8 mouse cellular contexts compared by ENCODE assay signal in the genomic region with DNA sequence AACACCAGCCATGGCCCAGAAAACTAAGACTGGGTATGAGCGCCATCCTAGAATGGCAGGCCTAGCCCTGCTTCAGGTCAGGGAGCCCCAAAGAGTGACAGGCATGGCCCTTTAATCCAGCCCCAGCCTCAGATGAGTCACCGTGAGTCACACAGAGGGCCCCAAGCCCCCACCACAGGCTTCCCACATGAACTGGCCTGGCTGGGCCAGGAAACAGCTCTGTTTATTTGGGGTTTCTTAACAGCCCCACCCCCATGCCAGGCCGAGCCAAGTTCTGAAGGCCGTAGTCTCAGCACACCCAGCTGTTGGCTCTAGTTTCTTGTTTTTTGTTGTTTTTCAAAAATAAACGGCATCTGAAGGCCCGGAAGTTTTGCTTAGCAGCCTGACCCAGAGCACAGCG. TPM values are rescaled to one million over a fixed set of nuclear protein-coding genes. Genes with fewer than 3 reads are reported as not detected.
DNase-seq lines count a peak whose midpoint lies in the region; ATAC-seq and TF ChIP-seq lines count a peak whose summit lies in the region.

No protein-coding gene starts in this region.

- peaks cover 54 to 56% of the 10 kb centered on the region in 2 experiments for H3K4me1 ChIP-seq in heart, embryonic 14.5 days (ENCODE audit: control insufficient read depth in 2 of 2, insufficient read depth in 2 of 2, low read length in 2 of 2)
- peaks cover 23% of the 10 kb centered on the region for H3K4me1 ChIP-seq in lung, adult 2 months (ENCODE audit: control insufficient read depth, insufficient read depth, low read length)
- peaks cover 27% of the 10 kb centered on the region for H3K4me1 ChIP-seq in small intestine, adult 2 months (ENCODE audit: control insufficient read depth, insufficient read depth, insufficient read length, low read length)

- no peak overlapping the region for H3K4me2 ChIP-seq in heart, embryonic 14.5 days (ENCODE audit: low read length)

- ATAC-seq in heart, embryonic 14.5 days (ENCODE audit: insufficient number of reproducible peaks, insufficient read depth, low FRiP score, low read depth), result peak; percentile 60
- no peak for ATAC-seq in cerebellum, adult (ENCODE audit: insufficient number of reproducible peaks, low FRiP score, low TSS enrichment)

- no peaks in the 10 kb centered on the region for H3K36me3 ChIP-seq in heart, embryonic 14.5 days (ENCODE audit: control insufficient read depth, insufficient read depth, low read length)
- no peaks in the 10 kb centered on the region for H3K36me3 ChIP-seq in small intestine, adult 2 months (ENCODE audit: control insufficient read depth, insufficient read depth, low read length)

- no peak overlapping the region for H3K4me3 ChIP-seq in heart, embryonic 14.5 days (ENCODE audit: control insufficient read depth in 1 of 2, insufficient read depth in 1 of 2, low read depth in 1 of 2, low read length in 2 of 2)
- no peak overlapping the region for H3K4me3 ChIP-seq in lung, adult 2 months (replicated peaks; ENCODE audit: extremely low read depth, low read depth, low read length)
- no peak overlapping the region for H3K4me3 ChIP-seq in small intestine, adult 2 months (ENCODE audit: low read depth, low read length)

- TF ChIP-seq POLR2A in lung, adult 2 months (IDR thresholded peaks at IDR 0.05; ENCODE audit: borderline replicate concordance, extremely low read depth, low read depth, low read length), result no peak
- no peak for TF ChIP-seq POLR2A in small intestine, adult 2 months (IDR thresholded peaks at IDR 0.05; ENCODE audit: low read depth, low read length)

- peak overlapping the region; percentile 43 to 71 for H3K27ac ChIP-seq in heart, embryonic 14.5 days (replicated peaks in 1 of 2; ENCODE audit: control insufficient read depth in 1 of 2, insufficient read depth in 1 of 2, low read depth in 2 of 2, low read length in 2 of 2)
- 0 out of 2 replicates have a peak overlapping the region, but pooled peaks have one; percentile 30 for H3K27ac ChIP-seq in small intestine, adult 2 months (ENCODE audit: insufficient read depth, low read depth, low read length)

- no peak for TF ChIP-seq CTCF in lung, adult 2 months (IDR thresholded peaks at IDR 0.05; ENCODE audit: insufficient read depth, low read length)
- TF ChIP-seq CTCF in small intestine, adult 2 months (IDR thresholded peaks at IDR 0.05; ENCODE audit: extremely low read depth, insufficient read length, insufficient replicate concordance, low read depth, low read length), result no peak

- DNase-seq in layer of hippocampus, adult 11-12 months (ENCODE audit: low spot score), result peak; percentile 78
- no peak for DNase-seq in layer of hippocampus, postnatal 25 days (ENCODE audit: extremely low spot score in 1 of 2, low spot score in 1 of 2)
- peak; percentile 9 for DNase-seq in c-Kit-positive CD71-positive TER-119-positive erythroid progenitor cells, embryonic 14.5 days (ENCODE audit: low spot score)
- peak; percentile 91 for DNase-seq in kidney, postnatal 10 days
- DNase-seq in lung, adult 2 months, result peak; percentile 66

- 0 out of 2 replicates have a peak overlapping the region, but pooled peaks have one; percentile 9 for H3K9ac ChIP-seq in heart, embryonic 14.5 days (ENCODE audit: low read length)

- peaks cover 11% of the 10 kb centered on the region for H3K27me3 ChIP-seq in heart, embryonic 14.5 days (ENCODE audit: control insufficient read depth, insufficient read depth, low read length)
- H3K27me3 ChIP-seq in small intestine, adult 2 months (ENCODE audit: control insufficient read depth, insufficient read depth, low read length), result no peaks in the 10 kb centered on the region; the same call in 1 of the 2 replicates

- no peaks in the 10 kb centered on the region for H3K9me3 ChIP-seq in heart, embryonic 14.5 days (ENCODE audit: control insufficient read depth, low read length)

- WGBS in heart, embryonic 14.5 days, result 45% methylated on average over 7 of the region's 7 CpGs
- WGBS in lung, adult 2 months, result 14% methylated on average over 7 of the region's 7 CpGs
- WGBS in small intestine, adult 2 months, result 19% methylated on average over 7 of the region's 7 CpGs

RNA-seq across cellular contexts. Expression of gene Htra3, which starts 6.5 kb away (rescaled TPM):
- total RNA-seq in layer of hippocampus, postnatal 25 days (2021), result 1 to 10 TPM; 5.9 to 8.0 TPM
- polyA plus RNA-seq in heart, embryonic 14.5 days (2014; fragmentation: Nextera tagmentation; extraction: Ambion mirVana), result 7.6 and 7.8 TPM in 2 replicates
- polyA plus RNA-seq in lung, adult 2 months (2012; rRNA removed), result 59.4 and 80.1 TPM in 2 replicates
- 63.6 and 72.1 TPM in 2 replicates for polyA plus RNA-seq in small intestine, adult 2 months (2012; rRNA removed)

Comparison
In these comparisons a context has a peak if more than half of its experiments do, and no peak if none do; other contexts are left out.
1. DNase-seq: peak in layer of hippocampus, adult 11-12 months (single experiment), c-Kit-positive CD71-positive TER-119-positive erythroid progenitor cells, embryonic 14.5 days (single experiment), kidney, postnatal 10 days (single experiment) and lung, adult 2 months (single experiment); none in layer of hippocampus, postnatal 25 days (0 of 2).